Mouse (Mus musculus) midbrain, postnatal 0 days (tissue): Measurements from ENCODE around the gene Poln. TPM values are rescaled to one million over a fixed set of nuclear protein-coding genes. Genes with fewer than 3 reads are reported as not detected.

Experiments used
- ATAC-seq: fragments of 200-750 bp; cut with Nextera tagmentation; 2 replicates; pipeline ENCODE4 v1.8.0; 2017; ENCODE audit warnings: moderate number of reproducible peaks, mild to moderate bottlenecking, moderate TSS enrichment, moderate library complexity; ENCODE audit not compliant: low FRiP score
- DNase-seq: peaks from one replicate; pipeline ENCODE4 v3.0.0-alpha.2; 2015; ENCODE audit warnings: low spot score
- H3K27ac ChIP-seq: fragments of 300-500 bp; sonication (generic); 2 replicates; pipeline ENCODE4 v1.5.1; 2014; ENCODE audit warnings: low read depth, mild to moderate bottlenecking, low read length, mixed read lengths
- H3K27me3 ChIP-seq: fragments of 300-500 bp; sonication (generic); 2 replicates; pipeline ENCODE4 v1.6.1; 2014; ENCODE audit warnings: low read length, control low read depth, mixed read lengths; ENCODE audit not compliant: insufficient read depth
- H3K36me3 ChIP-seq: fragments of 300-500 bp; sonication (generic); 2 replicates; pipeline ENCODE4 v1.6.1; 2014; ENCODE audit warnings: low read length, control low read depth, mixed read lengths; ENCODE audit not compliant: insufficient read depth
- H3K4me1 ChIP-seq: fragments of 300-500 bp; sonication (generic); 2 replicates; pipeline ENCODE4 v1.6.1; 2014; ENCODE audit warnings: mild to moderate bottlenecking, control low read depth, antibody characterized with exemption, low read length, mixed read lengths; ENCODE audit not compliant: insufficient read depth
- H3K4me2 ChIP-seq: fragments of 300-500 bp; sonication (generic); 2 replicates; pipeline ENCODE4 v1.6.1; 2014; ENCODE audit warnings: low read depth, mild to moderate bottlenecking, low read length, mixed read lengths; ENCODE audit not compliant: poor library complexity, severe bottlenecking
- H3K4me3 ChIP-seq: fragments of 300-500 bp; sonication (generic); 2 replicates; pipeline ENCODE4 v1.5.1; 2014; ENCODE audit warnings: low read depth, mild to moderate bottlenecking, low read length, moderate library complexity
- H3K9ac ChIP-seq: fragments of 300-500 bp; sonication (generic); replicated peaks from 2 replicates; pipeline ENCODE4 v1.6.1; 2014; ENCODE audit warnings: mild to moderate bottlenecking, low read length, moderate library complexity, mixed read lengths; ENCODE audit not compliant: poor library complexity, severe bottlenecking
- H3K9me3 ChIP-seq: fragments of 300-500 bp; sonication (generic); 2 replicates; pipeline ENCODE4 v1.6.1; 2016; ENCODE audit warnings: low read length, control low read depth
- CTCF ChIP-seq: IDR thresholded peaks from 2 replicates; pipeline ENCODE4 v1.5.1; 2016; ENCODE audit warnings: antibody characterized with exemption, mild to moderate bottlenecking
- WGBS: fragments of 180-500 bp; shearing (Covaris S2); extraction: QIAGEN DNeasy Blood & Tissue Kit; methylation state at CpG from one replicate; pipeline ENCODE4 v1.1.7; 2014; 5-methylcytosine and 5-hydroxymethylcytosine counted together
- polyA plus RNA-seq: library from polyadenylated mRNA; unstranded; fragments of >200 nt; fragmentation: Nextera tagmentation; extraction: Ambion mirVana; gene quantifications from 2 replicates; pipeline ENCODE4 v1.2.1, GENCODE M21; 2015
- total RNA-seq: library from RNA; depleted of rRNA; stranded (reverse); fragments of >200 nt; gene quantifications from 2 replicates; pipeline ENCODE4 v1.2.3, GENCODE M21; 2014

Poln gene
- total and polyA plus RNA-seq, 2 experiments from 2014 or later, result 0.05 to 0.67 TPM

- 90% methylated on average over 3 of the region's 3 CpGs for WGBS
- DNase-seq (no peak), ATAC-seq (no peak)
- Histone ChIP-seq H3K4me2 (peak overlapping the region; percentile 82), H3K9ac (0 out of 2 replicates have a peak overlapping the region, but pooled peaks have one; percentile 29), H3K36me3 (peaks cover 28% of the 10 kb centered on the region), H3K9me3 (no peaks in the 10 kb centered on the region), H3K27ac (no peak overlapping the region), H3K4me1 (peaks cover 22% of the 10 kb centered on the region), H3K4me3 (peak overlapping the region; percentile 90), H3K27me3 (no peaks in the 10 kb centered on the region)
- no peak for TF ChIP-seq CTCF
Observed at GRCm38 (mm10) chr5:33998505-33998877, 170.8 kb downstream of the Poln start.

GRCm38 (mm10) chr5:33997829-33998504 is 171.3 kb downstream of the Poln start:
- ATAC-seq, result no peak
- peak overlapping the region; percentile 82 for H3K4me2 ChIP-seq
- H3K27me3 ChIP-seq, result no peaks in the 10 kb centered on the region
- H3K4me1 ChIP-seq, result peaks cover 22% of the 10 kb centered on the region
- DNase-seq, result no peak
- peak overlapping the region; percentile 96; the same call in 1 of the 2 replicates for H3K27ac ChIP-seq
- peaks cover 23% of the 10 kb centered on the region for H3K36me3 ChIP-seq
- TF ChIP-seq CTCF, result no peak
- H3K4me3 ChIP-seq, result peak overlapping the region; percentile 90
- WGBS, result 73% methylated on average over 20 of the region's 20 CpGs
- H3K9me3 ChIP-seq, result no peaks in the 10 kb centered on the region
- peak overlapping the region; percentile 93 for H3K9ac ChIP-seq

DNA sequence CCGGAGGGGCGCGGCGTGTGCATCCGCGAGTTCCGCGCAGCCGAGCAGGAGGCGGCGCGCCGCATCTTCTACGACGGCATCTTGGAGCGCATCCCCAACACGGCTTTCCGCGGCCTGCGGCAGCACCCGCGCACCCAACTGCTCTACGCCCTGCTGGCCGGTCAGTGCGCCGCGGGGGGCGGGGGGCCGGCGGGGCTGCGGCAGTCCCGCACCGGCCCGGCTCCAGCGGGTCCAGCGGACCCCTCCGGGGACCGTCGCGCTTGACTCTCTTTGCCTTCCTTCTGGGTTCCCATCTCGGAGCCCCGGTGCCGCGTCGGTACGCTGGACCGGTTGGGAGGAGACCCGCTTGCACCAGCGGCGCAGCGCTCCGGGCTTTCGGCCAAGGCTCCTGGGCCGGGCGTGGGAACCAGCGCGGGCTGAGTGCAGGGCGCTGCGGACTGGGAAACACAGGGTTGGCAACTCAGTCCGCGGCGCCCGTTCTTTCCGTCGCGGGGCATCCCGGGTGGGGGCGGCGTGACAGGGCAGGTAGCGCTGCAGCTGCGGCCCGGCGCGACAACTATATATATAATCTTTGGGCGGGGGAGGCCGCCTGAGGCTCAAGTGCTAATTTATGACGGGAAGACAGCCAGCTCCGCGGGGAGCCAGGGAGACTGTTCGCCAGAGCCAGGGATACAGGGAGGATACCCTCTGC is 172.1 kb downstream of the Poln start:
- Histone ChIP-seq H3K9ac (peak overlapping the region; percentile 93), H3K27ac (peak overlapping the region; percentile 96), H3K4me2 (peak overlapping the region; percentile 82), H3K4me1 (peaks cover 22% of the 10 kb centered on the region), H3K4me3 (peak overlapping the region; percentile 90), H3K36me3 (peaks cover 19% of the 10 kb centered on the region), H3K9me3 (no peaks in the 10 kb centered on the region), H3K27me3 (no peaks in the 10 kb centered on the region)
- DNase-seq (peak; percentile 55), ATAC-seq (peak; percentile 4)
- WGBS, result under 1% methylated on average over 77 of the region's 80 CpGs
- TF ChIP-seq CTCF, result no peak

- no peaks in the 10 kb centered on the region for H3K27me3 ChIP-seq
- DNase-seq, result no peak
- peak overlapping the region; percentile 90 for H3K4me3 ChIP-seq
- H3K9ac ChIP-seq, result peak overlapping the region; percentile 93
- WGBS, result 1% methylated on average over 19 of the region's 55 CpGs
- ATAC-seq, result peak; percentile 41
- H3K4me2 ChIP-seq, result peak overlapping the region; percentile 82
- H3K27ac ChIP-seq, result peak overlapping the region; percentile 96
- H3K4me1 ChIP-seq, result peaks cover 22% of the 10 kb centered on the region
- H3K9me3 ChIP-seq, result no peaks in the 10 kb centered on the region
- H3K36me3 ChIP-seq, result peaks cover 14% of the 10 kb centered on the region
- TF ChIP-seq CTCF, result no peak
Observed at GRCm38 (mm10) chr5:33996694-33997045, 172.6 kb downstream of the Poln start.

DNA sequence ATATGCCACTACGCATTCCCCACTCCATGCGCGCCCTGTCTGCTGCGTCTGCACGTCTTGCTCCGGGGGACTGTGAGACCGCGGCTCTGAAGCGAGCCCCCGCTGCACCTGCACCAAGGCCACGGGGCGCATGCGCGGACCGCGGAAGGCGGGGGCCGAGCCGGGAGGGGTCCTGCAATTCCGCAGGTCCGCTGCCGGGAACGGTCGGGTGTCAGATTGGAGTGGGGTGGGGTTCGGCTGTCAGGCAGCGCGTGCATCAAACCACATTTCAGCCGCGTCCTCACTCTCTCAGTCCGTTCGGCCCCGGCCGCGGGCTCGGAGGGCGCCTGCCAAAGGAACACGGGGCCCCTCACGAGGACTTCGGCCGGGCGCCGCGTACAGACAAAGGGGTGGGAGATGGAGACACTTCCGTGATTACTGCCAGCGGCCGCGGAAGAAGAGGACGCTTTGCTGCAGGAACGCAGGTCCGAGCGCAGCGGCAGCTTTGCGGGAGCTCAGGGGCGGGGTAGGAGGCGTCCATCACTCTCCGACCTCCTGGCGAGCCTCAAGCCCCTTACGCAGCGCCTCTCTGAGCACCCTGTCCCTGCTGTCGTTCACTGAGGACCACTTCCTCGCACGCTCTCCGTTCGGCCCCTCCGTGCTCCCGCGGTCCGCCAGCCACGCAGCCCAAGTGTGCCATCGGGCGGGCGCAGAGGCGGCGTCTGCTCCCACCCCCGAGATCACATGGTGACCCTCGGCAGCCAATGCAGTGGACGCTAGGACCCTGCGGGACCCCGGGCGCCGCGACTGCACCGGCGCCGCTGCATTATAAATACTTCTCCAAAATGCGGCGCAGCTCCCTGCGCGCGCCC is 173.2 kb downstream of the Poln start, which contains the start of gene Nat8l:
TSS of gene Nat8l (plus strand) at position 142 of the 851 bp plus-strand sequence.
- Histone ChIP-seq H3K9ac (peak within 1 kb of the TSS; percentile 93), H3K27me3 (no peaks in the 10 kb centered on the region), H3K36me3 (peaks cover 8% of the 10 kb centered on the region; the same call in 1 of the 2 replicates), H3K27ac (peak within 1 kb of the TSS; percentile 96), H3K4me3 (peak within 1 kb of the TSS; percentile 90), H3K4me2 (peak within 1 kb of the TSS; percentile 82), H3K9me3 (no peaks in the 10 kb centered on the region), H3K4me1 (peaks cover 22% of the 10 kb centered on the region)
- TF ChIP-seq CTCF, result no peak; the same call in 1 of the 2 replicates
- ATAC-seq (peak; percentile 93), DNase-seq (peak; percentile 96)
- WGBS, result under 1% methylated on average over 84 of the region's 90 CpGs
